Mouse (Mus musculus) cerebellum, postnatal 4 days (tissue): ENCODE results near the gene Brk1.

Source experiments
- DNase-seq, 2 experiments: peaks; one replicate each; pipeline ENCODE4 v3.0.0; 2022; ENCODE audit warnings: low spot score in 2 of 2, mixed read lengths in 1 of 2

Gene Brk1

DNA sequence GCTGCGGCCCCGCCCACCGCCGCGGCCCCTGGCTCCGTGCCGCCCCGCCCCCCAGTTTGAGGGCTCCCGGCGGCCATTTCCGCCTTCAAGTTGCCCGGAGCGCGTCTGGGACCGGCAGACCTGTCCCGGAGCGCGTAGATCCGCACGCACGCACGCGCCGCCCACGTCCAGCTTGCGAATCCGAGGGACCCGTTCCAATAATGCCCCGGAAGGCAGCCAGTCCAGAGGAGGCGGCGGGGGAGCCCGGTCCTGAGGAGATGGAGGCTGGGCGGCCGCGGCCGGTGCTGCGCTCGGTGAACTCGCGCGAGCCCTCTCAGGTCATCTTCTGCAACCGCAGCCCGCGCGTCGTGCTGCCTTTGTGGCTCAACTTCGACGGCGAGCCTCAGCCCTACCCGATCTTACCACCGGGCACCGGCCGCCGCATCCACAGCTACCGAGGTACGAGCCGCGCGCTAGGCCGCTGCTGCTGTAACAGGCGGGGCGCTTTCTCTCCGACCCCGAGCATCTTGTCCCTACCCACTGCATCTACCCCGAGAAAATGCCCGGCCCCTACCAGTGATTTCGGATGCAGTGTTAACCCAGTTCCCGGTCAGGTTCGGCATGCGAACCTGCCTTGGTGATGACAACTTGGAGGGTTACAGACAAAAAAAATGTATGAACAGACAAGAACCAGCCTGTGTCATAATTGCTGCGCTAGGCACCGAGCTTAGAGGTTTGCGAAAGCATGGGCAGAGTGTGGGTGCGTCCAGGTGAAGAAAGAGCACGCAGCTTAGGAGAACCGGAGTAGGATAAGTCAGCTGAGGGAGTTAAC, 19.6 kb downstream of the Brk1 start, which contains the start of gene Vhl:
Gene Vhl, plus strand, starts transcription at position 19 of the 811 bp plus-strand sequence.
- peak; percentile 60 to 82 for DNase-seq

GRCm38 (mm10) chr6:113624989-113625770, 20.6 kb downstream of the Brk1 start:
- DNase-seq: peak in 1 of 2 experiments; percentile 13

DNA sequence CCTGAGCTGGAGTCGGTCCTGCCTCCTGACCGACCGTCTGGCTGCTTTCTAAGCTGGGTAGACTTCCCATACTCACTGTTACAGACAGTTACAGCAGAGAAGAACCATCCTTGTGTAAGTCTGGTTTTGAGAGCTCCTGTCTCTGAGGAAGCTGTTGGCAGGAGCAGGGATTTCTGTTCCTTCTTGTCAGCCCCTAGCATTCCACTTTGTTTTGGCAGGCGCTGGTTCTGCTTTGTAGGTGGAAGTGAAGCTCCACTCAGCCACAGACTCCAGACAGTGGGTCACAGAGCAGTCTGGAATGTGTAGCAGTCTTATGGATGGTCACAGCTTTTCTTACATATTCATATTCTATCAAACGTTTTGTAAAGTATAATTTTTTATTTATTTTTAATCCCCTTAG, 25.8 kb downstream of the Brk1 start:
- DNase-seq: no peak

- no peak for DNase-seq
Observed at GRCm38 (mm10) chr6:113632863-113633262, 28.3 kb downstream of the Brk1 start.

DNA sequence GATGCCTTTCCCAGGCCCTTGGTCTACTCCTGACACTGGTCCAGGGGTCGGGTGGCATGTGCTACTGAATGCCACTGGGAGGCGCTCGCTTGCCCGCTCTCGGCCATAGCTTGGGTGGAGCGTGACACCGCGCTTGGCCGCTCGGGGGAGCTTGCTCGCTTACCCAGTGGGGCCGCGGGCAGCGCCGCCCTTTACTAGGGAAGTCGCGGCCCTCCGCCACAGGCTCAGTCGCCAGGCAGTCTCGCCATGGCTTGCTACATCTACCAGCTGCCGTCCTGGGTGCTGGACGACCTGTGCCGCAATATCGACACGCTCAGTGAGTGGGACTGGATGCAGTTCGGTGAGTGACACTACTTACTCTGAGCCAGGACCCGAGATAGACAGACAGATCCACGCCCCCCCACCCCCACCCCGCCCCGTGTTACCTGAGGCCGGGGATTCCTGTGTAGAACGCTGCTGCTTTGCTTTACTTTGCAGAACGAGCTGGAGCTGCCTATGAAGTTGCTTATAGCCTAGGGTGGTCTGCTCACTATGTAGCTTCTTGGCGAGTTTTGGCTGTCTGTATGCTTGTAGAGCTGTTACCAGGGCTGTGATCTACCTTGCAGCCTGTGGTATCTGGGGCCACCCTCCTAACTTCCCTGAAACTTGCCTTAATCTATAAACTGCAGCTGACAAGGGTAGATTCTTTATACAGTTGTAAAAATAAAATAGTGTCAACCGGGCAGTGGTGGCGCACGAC, 33.9 kb downstream of the Brk1 start, which contains the start of gene Irak2:
Gene Irak2, plus strand, starts transcription at position 166 of the 739 bp plus-strand sequence.
- DNase-seq: peak; percentile 91 to 95

GRCm38 (mm10) chr6:113639201-113639600, 34.6 kb downstream of the Brk1 start:
- DNase-seq: no peak

- DNase-seq: no peak
Observed at GRCm38 (mm10) chr6:113642605-113643004, 38.0 kb downstream of the Brk1 start.

GRCm38 (mm10) chr6:113643021-113643420, 38.4 kb downstream of the Brk1 start:
- DNase-seq: no peak

DNA sequence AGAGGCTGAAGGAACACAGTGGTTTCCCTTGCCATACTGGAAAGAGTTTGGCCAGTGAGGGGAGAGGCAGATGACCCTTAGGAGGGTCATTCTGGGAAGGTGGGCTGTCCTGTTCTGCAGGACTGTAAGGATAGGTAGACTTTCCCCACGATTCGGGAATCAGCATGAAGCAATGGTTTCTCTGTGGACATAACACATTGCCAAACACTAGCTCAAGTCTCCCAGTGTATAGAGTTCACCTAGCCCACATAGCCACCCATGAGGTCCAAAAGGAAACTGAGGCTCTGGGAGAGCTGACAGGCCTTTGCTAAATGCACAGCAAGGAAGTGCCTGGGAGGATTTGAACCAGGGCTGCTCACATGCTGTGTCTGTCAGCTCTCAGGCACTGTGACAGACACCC, 39.4 kb downstream of the Brk1 start:
- no peak for DNase-seq

GRCm38 (mm10) chr6:113644808-113645207, 40.2 kb downstream of the Brk1 start:
- DNase-seq: no peak

GRCm38 (mm10) chr6:113649346-113650196, 45.0 kb downstream of the Brk1 start:
- no peak for DNase-seq

GRCm38 (mm10) chr6:113650197-113650640, 45.6 kb downstream of the Brk1 start:
- DNase-seq: no peak

DNA sequence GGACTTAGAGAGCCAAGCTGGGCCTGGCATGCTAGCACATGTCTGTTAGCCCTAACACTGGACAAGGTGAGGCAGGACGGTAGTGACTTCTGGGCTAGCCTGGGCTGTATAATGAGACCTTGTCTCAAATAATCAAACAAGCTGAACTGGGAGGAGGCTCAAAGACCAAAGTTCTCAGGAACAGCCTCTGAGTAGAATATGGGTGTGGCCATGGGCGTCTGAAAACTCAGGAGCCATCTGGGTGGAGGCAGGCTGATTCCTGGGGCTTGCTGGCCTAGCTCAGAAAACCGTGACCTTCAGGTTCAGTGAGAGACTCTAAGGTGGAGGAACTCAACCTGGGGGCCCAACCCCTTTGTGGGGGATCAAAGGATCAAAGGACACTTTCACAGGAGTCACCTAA, 47.1 kb downstream of the Brk1 start:
- no peak for DNase-seq

DNA sequence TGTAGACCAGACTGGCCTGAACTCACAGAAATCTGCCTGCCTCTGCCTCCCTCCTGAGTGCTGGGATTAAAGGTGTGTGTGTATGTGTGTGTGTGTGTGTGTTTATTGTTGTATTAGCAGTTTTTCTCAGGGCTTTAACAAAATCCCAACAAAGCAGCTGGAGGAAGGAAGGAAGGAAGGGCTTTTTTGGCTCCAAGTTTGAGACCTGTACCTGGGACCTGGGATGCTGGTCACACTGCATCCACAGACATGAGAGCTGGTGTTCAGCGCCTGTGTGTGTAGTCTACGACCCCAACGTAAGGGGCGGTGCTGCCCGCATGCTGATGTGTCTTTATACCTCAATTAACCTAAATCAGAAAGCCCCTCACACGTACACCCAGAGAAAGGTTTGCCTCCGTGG, 49.0 kb downstream of the Brk1 start:
- DNase-seq: no peak

- DNase-seq: no peak
Observed at GRCm38 (mm10) chr6:113654102-113654501, 49.5 kb downstream of the Brk1 start.

GRCm38 (mm10) chr6:113654753-113655397, 50.3 kb downstream of the Brk1 start:
- DNase-seq: no peak

- DNase-seq: no peak
Observed at GRCm38 (mm10) chr6:113655475-113655874, 50.9 kb downstream of the Brk1 start.

DNA sequence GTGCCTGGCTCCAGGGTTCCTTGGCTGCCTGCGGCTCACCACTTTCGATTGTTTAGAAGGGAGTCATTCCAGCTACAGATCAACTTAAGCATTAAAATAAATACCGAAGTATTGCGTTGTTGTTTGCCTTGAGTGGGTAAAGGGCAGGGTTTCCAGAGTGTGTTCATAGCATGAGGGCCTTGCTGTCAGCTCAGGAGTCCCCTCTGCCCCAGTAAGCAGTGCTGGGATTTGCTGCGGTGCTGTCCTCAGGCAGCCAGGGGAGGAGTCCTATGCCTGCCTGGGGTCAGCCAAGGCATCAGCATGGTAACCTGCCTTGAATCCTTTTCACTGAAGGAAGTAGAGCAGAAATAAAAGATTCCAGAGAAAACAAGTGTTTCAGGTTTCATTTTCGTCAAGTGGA, 52.3 kb downstream of the Brk1 start:
- no peak for DNase-seq

GRCm38 (mm10) chr6:113658226-113658625, 53.7 kb downstream of the Brk1 start:
- no peak for DNase-seq

DNA sequence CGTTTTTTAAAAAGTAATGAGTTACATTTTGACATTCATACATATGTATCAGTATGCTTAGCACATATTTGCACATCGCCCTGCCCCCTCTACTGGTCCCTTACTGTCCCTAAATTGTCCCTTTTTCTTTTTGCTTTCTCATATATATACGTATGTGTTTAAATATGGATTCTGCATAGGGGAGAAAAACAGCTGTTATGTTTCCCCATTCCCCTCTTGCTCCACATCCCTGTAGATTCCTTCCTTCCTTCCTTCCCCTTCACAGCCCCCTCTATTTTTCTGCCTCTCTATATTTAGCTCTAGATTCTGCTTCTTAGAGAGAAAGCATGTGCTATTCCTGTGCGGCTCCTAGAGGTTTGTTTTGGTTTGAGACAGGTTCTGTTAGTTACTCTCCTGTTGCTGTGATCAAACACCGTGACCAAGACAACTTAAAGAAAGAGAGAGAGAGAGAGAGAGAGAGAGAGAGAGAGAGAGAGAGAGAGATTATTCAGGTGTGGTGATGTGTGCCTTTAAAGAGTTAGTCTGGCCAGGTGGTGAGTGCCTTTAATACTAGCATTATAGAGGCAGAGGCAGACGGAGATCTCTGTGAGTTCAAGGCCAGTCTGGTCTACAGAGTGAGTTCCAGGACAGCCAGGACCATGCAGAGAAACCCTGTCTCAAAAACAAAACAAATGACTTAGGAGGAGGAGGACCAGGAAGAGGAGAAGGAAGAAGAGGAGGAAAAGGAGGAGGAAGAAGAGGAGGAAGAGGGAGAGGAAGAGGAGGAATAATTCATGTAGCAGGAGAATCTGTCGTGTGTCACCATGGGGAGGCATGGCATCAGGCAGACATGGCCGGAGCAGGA, 55.3 kb downstream of the Brk1 start:
- DNase-seq: no peak
